Mouse (Mus musculus) embryonic facial prominence, embryonic 11.5 days (tissue): ENCODE measurements around the gene Mettl5. TPM values are rescaled to one million over a fixed set of nuclear protein-coding genes. Genes with fewer than 3 reads are reported as not detected.
A peak's percentile ranks its signal among the peaks of the same experiment; 100 is the strongest.

Experiments
- ATAC-seq: fragments of 200-750 bp; cut with Nextera tagmentation; replicated peaks from 2 replicates; pipeline ENCODE4 v1.8.0; 2017; ENCODE audit warnings: low read depth; ENCODE audit not compliant: insufficient number of reproducible peaks, low FRiP score, low TSS enrichment
- DNase-seq: peaks from one replicate; pipeline ENCODE4 v3.0.0-alpha.2; 2015; ENCODE audit warnings: low spot score
- H3K27ac ChIP-seq: fragments of 300-500 bp; sonication (generic); replicated peaks from 2 replicates; pipeline ENCODE4 v1.5.1; 2014; ENCODE audit warnings: mild to moderate bottlenecking, low read depth, low read length, control low read depth
- H3K27me3 ChIP-seq: fragments of 300-500 bp; sonication (generic); 2 replicates; pipeline ENCODE4 v1.6.1; 2014; ENCODE audit warnings: mild to moderate bottlenecking, low read length, moderate library complexity, mixed read lengths; ENCODE audit not compliant: control insufficient read depth, insufficient read depth
- H3K36me3 ChIP-seq: fragments of 300-500 bp; sonication (generic); replicated peaks from 2 replicates; pipeline ENCODE4 v1.6.1; 2014; ENCODE audit warnings: low read depth, mild to moderate bottlenecking, low read length, moderate library complexity, mixed read lengths; ENCODE audit not compliant: control insufficient read depth, insufficient read depth
- H3K4me1 ChIP-seq: fragments of 300-500 bp; sonication (generic); 2 replicates; pipeline ENCODE4 v1.6.1; 2014; ENCODE audit warnings: low read length, mixed read lengths; ENCODE audit not compliant: control insufficient read depth, insufficient read depth
- H3K4me2 ChIP-seq: fragments of 300-500 bp; sonication (generic); 2 replicates; pipeline ENCODE4 v1.6.1; 2014; ENCODE audit warnings: low read depth, mild to moderate bottlenecking, control low read depth, low read length, moderate library complexity
- H3K4me3 ChIP-seq: fragments of 300-500 bp; sonication (generic); 2 replicates; pipeline ENCODE4 v1.5.1; 2014; ENCODE audit warnings: low read depth, low read length, control low read depth
- H3K9ac ChIP-seq: fragments of 300-500 bp; sonication (generic); replicated peaks from 2 replicates; pipeline ENCODE4 v1.6.1; 2014; ENCODE audit warnings: mild to moderate bottlenecking, control low read depth, low read length
- H3K9me3 ChIP-seq: fragments of 300-500 bp; sonication (generic); replicated peaks from 2 replicates; pipeline ENCODE4 v1.6.1; 2016; ENCODE audit warnings: mild to moderate bottlenecking, low read length, inconsistent platforms, mixed read lengths; ENCODE audit not compliant: control insufficient read depth
- WGBS: fragments of 180-500 bp; shearing (Covaris S2); extraction: QIAGEN DNeasy Blood & Tissue Kit; methylation state at CpG from one replicate; pipeline ENCODE4 v1.1.7; 2014; 5-methylcytosine and 5-hydroxymethylcytosine counted together
- polyA plus RNA-seq: library from polyadenylated mRNA; unstranded; fragments of >200 nt; fragmentation: Nextera tagmentation; extraction: Ambion mirVana; gene quantifications from 2 replicates; pipeline ENCODE4 v1.2.1, GENCODE M21; 2014

Mettl5 gene
- polyA plus RNA-seq, 1 experiment from 2014 or later, result 31.5 TPM

- WGBS, result 66% methylated on average over 6 of the region's 6 CpGs
- no peak overlapping the region for H3K27ac ChIP-seq
- no peaks in the 10 kb centered on the region for H3K9me3 ChIP-seq
- H3K9ac ChIP-seq, result no peak overlapping the region
- H3K4me2 ChIP-seq, result peak overlapping the region; percentile 37
- H3K4me3 ChIP-seq, result peak overlapping the region; percentile 51
- H3K27me3 ChIP-seq, result no peaks in the 10 kb centered on the region
- DNase-seq, result no peak
- no peak for ATAC-seq
- H3K36me3 ChIP-seq, result no peaks in the 10 kb centered on the region
- no peaks in the 10 kb centered on the region for H3K4me1 ChIP-seq
Observed at GRCm38 (mm10) chr2:69884581-69884980, 834 bp downstream of the Mettl5 start.

- H3K4me2 ChIP-seq, result no peak overlapping the region
Observed at GRCm38 (mm10) chr2:69883990-69884391, 1.4 kb downstream of the Mettl5 start.

GRCm38 (mm10) chr2:69862117-69862657 lies 23.2 kb downstream of the Mettl5 start:
- H3K9me3 ChIP-seq, result no peaks in the 10 kb centered on the region
- H3K27me3 ChIP-seq, result no peaks in the 10 kb centered on the region
- 2% methylated on average over 13 of the region's 13 CpGs for WGBS
- DNase-seq (peak; percentile 15), ATAC-seq (no peak)
- peak overlapping the region; percentile 99 for H3K9ac ChIP-seq
- no peaks in the 10 kb centered on the region for H3K4me1 ChIP-seq
- H3K4me2 ChIP-seq, result peak overlapping the region; percentile 42
- peak overlapping the region; percentile 100 for H3K4me3 ChIP-seq
- H3K36me3 ChIP-seq, result no peaks in the 10 kb centered on the region
- no peak overlapping the region for H3K27ac ChIP-seq

More at GRCm38 (mm10) chr2:69883990-69884391, 1.4 kb downstream of the Mettl5 start:
- no peaks in the 10 kb centered on the region for H3K4me1 ChIP-seq
- H3K36me3 ChIP-seq, result no peaks in the 10 kb centered on the region
- DNase-seq (no peak), ATAC-seq (no peak)
- no peak overlapping the region for H3K4me3 ChIP-seq
- no peak overlapping the region for H3K27ac ChIP-seq
- H3K27me3 ChIP-seq, result no peaks in the 10 kb centered on the region
- 59% methylated on average over 2 of the region's 2 CpGs for WGBS
- H3K9me3 ChIP-seq, result no peaks in the 10 kb centered on the region
- no peak overlapping the region for H3K9ac ChIP-seq

- peak within 1 kb of the TSS; percentile 42 for H3K4me2 ChIP-seq
- H3K27ac ChIP-seq, result peak within 1 kb of the TSS; percentile 82
- under 1% methylated on average over 66 of the region's 66 CpGs for WGBS
- peak within 1 kb of the TSS; percentile 100 for H3K4me3 ChIP-seq
- H3K4me1 ChIP-seq, result no peaks in the 10 kb centered on the region
- no peaks in the 10 kb centered on the region for H3K27me3 ChIP-seq
- H3K9ac ChIP-seq, result peak within 1 kb of the TSS; percentile 99
- no peaks in the 10 kb centered on the region for H3K9me3 ChIP-seq
- ATAC-seq (peak; percentile 91), DNase-seq (peak; percentile 95)
- no peaks in the 10 kb centered on the region for H3K36me3 ChIP-seq
Observed at GRCm38 (mm10) chr2:69861485-69862091, 23.8 kb downstream of the Mettl5 start, which contains the start of gene Ssb. Gene Ssb, plus strand, starts transcription at chr2:69861562.

- H3K4me2 ChIP-seq, result peak overlapping the region; percentile 42
- H3K4me1 ChIP-seq, result no peaks in the 10 kb centered on the region
- ATAC-seq (peak; percentile 41; the same call in 1 of the 2 replicates), DNase-seq (no peak)
- H3K9ac ChIP-seq, result peak overlapping the region; percentile 99
- 12% methylated on average over 13 of the region's 13 CpGs for WGBS
- H3K27ac ChIP-seq, result 0 out of 2 replicates have a peak overlapping the region, but pooled peaks have one; percentile 82
- no peaks in the 10 kb centered on the region for H3K9me3 ChIP-seq
- H3K27me3 ChIP-seq, result no peaks in the 10 kb centered on the region
- peak overlapping the region; percentile 100 for H3K4me3 ChIP-seq
- H3K36me3 ChIP-seq, result no peaks in the 10 kb centered on the region
Observed at GRCm38 (mm10) chr2:69860972-69861452, 24.4 kb downstream of the Mettl5 start.

- no peak overlapping the region for H3K4me2 ChIP-seq
- no peaks in the 10 kb centered on the region for H3K4me1 ChIP-seq
- H3K4me3 ChIP-seq, result no peak overlapping the region
- WGBS, result 82% methylated on average over 1 of the region's 1 CpGs
- ATAC-seq (no peak), DNase-seq (peak; percentile 12)
- H3K9me3 ChIP-seq, result no peaks in the 10 kb centered on the region
- no peak overlapping the region for H3K9ac ChIP-seq
- no peaks in the 10 kb centered on the region for H3K27me3 ChIP-seq
- no peaks in the 10 kb centered on the region for H3K36me3 ChIP-seq
- H3K27ac ChIP-seq, result no peak overlapping the region
Observed at GRCm38 (mm10) chr2:69857882-69858281, 27.5 kb downstream of the Mettl5 start.

GRCm38 (mm10) chr2:69856392-69856791 lies 29.0 kb downstream of the Mettl5 start:
- DNase-seq, result no peak
- no peak for ATAC-seq
- H3K4me2 ChIP-seq, result no peak overlapping the region
- H3K27ac ChIP-seq, result no peak overlapping the region
- H3K9ac ChIP-seq, result no peak overlapping the region
- no peaks in the 10 kb centered on the region for H3K4me1 ChIP-seq
- WGBS, result 61% methylated on average over 8 of the region's 8 CpGs
- no peaks in the 10 kb centered on the region for H3K9me3 ChIP-seq
- H3K36me3 ChIP-seq, result no peaks in the 10 kb centered on the region
- no peak overlapping the region for H3K4me3 ChIP-seq
- no peaks in the 10 kb centered on the region for H3K27me3 ChIP-seq

- Histone ChIP-seq H3K27ac (no peak overlapping the region), H3K4me2 (no peak overlapping the region), H3K36me3 (no peaks in the 10 kb centered on the region), H3K27me3 (no peaks in the 10 kb centered on the region), H3K4me3 (no peak overlapping the region), H3K9ac (no peak overlapping the region), H3K4me1 (no peaks in the 10 kb centered on the region), H3K9me3 (no peaks in the 10 kb centered on the region)
- DNase-seq, result no peak
- 77% methylated on average over 2 of the region's 2 CpGs for WGBS
- no peak for ATAC-seq
Observed at GRCm38 (mm10) chr2:69851427-69852058, 33.9 kb downstream of the Mettl5 start.
